Mouse (Mus musculus): ENCODE data around the gene Atp7a. TPM values are rescaled to one million over a fixed set of nuclear protein-coding genes. Genes with fewer than 3 reads are reported as not detected.

The Atp7a gene
- polyA plus RNA-seq, 1 experiment, result 5.0 TPM

- TF ChIP-seq CTCF (conservative IDR thresholded peaks at IDR 0.05; ENCODE audit: insufficient read depth, insufficient read length, low read depth, low read length), result no peak
- TF ChIP-seq POLR2A (IDR thresholded peaks at IDR 0.05; ENCODE audit: low read depth, low read length), result no peak
- no peak overlapping the region for H3K4me3 ChIP-seq (ENCODE audit: insufficient read depth, low read depth, low read length)
- H3K4me1 ChIP-seq (ENCODE audit: control insufficient read depth, insufficient read depth, low read length), result no peaks in the 10 kb centered on the region
- WGBS, result 70% methylated on average over 2 of the region's 2 CpGs
- no peaks in the 10 kb centered on the region for H3K27me3 ChIP-seq (replicated peaks; ENCODE audit: control insufficient read depth, insufficient read depth, low read length)
- H3K36me3 ChIP-seq (ENCODE audit: control insufficient read depth, insufficient read depth, low read length), result no peaks in the 10 kb centered on the region
- no peak for DNase-seq
- H3K27ac ChIP-seq (ENCODE audit: insufficient read depth, low read depth, low read length), result no peak overlapping the region
Measured at GRCm38 (mm10) chrX:106122823-106123222, 95.7 kb downstream of the Atp7a start.

GRCm38 (mm10) chrX:106128283-106128682 is 101.2 kb downstream of the Atp7a start:
- Histone ChIP-seq H3K4me3 (ENCODE audit: insufficient read depth, low read depth, low read length) (no peak overlapping the region), H3K27ac (ENCODE audit: insufficient read depth, low read depth, low read length) (no peak overlapping the region), H3K4me1 (ENCODE audit: control insufficient read depth, insufficient read depth, low read length) (no peaks in the 10 kb centered on the region), H3K27me3 (replicated peaks; ENCODE audit: control insufficient read depth, insufficient read depth, low read length) (no peaks in the 10 kb centered on the region), H3K36me3 (ENCODE audit: control insufficient read depth, insufficient read depth, low read length) (no peaks in the 10 kb centered on the region)
- DNase-seq, result no peak
- TF ChIP-seq CTCF (conservative IDR thresholded peaks at IDR 0.05; ENCODE audit: insufficient read depth, insufficient read length, low read depth, low read length) (no peak), POLR2A (IDR thresholded peaks at IDR 0.05; ENCODE audit: low read depth, low read length) (no peak)
- WGBS, result 34% methylated on average over 6 of the region's 6 CpGs

- H3K4me3 ChIP-seq (ENCODE audit: insufficient read depth, low read depth, low read length), result no peak overlapping the region
- 96% methylated on average over 4 of the region's 4 CpGs for WGBS
- no peaks in the 10 kb centered on the region for H3K4me1 ChIP-seq (ENCODE audit: control insufficient read depth, insufficient read depth, low read length)
- no peaks in the 10 kb centered on the region for H3K27me3 ChIP-seq (replicated peaks; ENCODE audit: control insufficient read depth, insufficient read depth, low read length)
- DNase-seq, result no peak
- no peaks in the 10 kb centered on the region for H3K36me3 ChIP-seq (ENCODE audit: control insufficient read depth, insufficient read depth, low read length)
- H3K27ac ChIP-seq (ENCODE audit: insufficient read depth, low read depth, low read length), result no peak overlapping the region
- no peak for TF ChIP-seq CTCF (conservative IDR thresholded peaks at IDR 0.05; ENCODE audit: insufficient read depth, insufficient read length, low read depth, low read length)
- no peak for TF ChIP-seq POLR2A (IDR thresholded peaks at IDR 0.05; ENCODE audit: low read depth, low read length)
Measured at GRCm38 (mm10) chrX:106129877-106130276, 102.8 kb downstream of the Atp7a start.

- WGBS, result 61% methylated on average over 3 of the region's 3 CpGs
Measured at GRCm38 (mm10) chrX:106134916-106135315, 107.8 kb downstream of the Atp7a start.

GRCm38 (mm10) chrX:106135484-106135883 is 108.4 kb downstream of the Atp7a start:
- no peaks in the 10 kb centered on the region for H3K27me3 ChIP-seq (replicated peaks; ENCODE audit: control insufficient read depth, insufficient read depth, low read length)
- H3K4me3 ChIP-seq (ENCODE audit: insufficient read depth, low read depth, low read length), result no peak overlapping the region
- 74% methylated on average over 4 of the region's 4 CpGs for WGBS
- no peaks in the 10 kb centered on the region for H3K36me3 ChIP-seq (ENCODE audit: control insufficient read depth, insufficient read depth, low read length)
- TF ChIP-seq POLR2A (IDR thresholded peaks at IDR 0.05; ENCODE audit: low read depth, low read length), result no peak
- TF ChIP-seq CTCF (conservative IDR thresholded peaks at IDR 0.05; ENCODE audit: insufficient read depth, insufficient read length, low read depth, low read length), result no peak
- H3K27ac ChIP-seq (ENCODE audit: insufficient read depth, low read depth, low read length), result no peak overlapping the region
- no peaks in the 10 kb centered on the region for H3K4me1 ChIP-seq (ENCODE audit: control insufficient read depth, insufficient read depth, low read length)
- no peak for DNase-seq

More at GRCm38 (mm10) chrX:106134916-106135315, 107.8 kb downstream of the Atp7a start:
- Histone ChIP-seq H3K27me3 (replicated peaks; ENCODE audit: control insufficient read depth, insufficient read depth, low read length) (no peaks in the 10 kb centered on the region), H3K27ac (ENCODE audit: insufficient read depth, low read depth, low read length) (no peak overlapping the region), H3K4me1 (ENCODE audit: control insufficient read depth, insufficient read depth, low read length) (no peaks in the 10 kb centered on the region), H3K4me3 (ENCODE audit: insufficient read depth, low read depth, low read length) (no peak overlapping the region), H3K36me3 (ENCODE audit: control insufficient read depth, insufficient read depth, low read length) (no peaks in the 10 kb centered on the region)
- TF ChIP-seq CTCF (conservative IDR thresholded peaks at IDR 0.05; ENCODE audit: insufficient read depth, insufficient read length, low read depth, low read length), result no peak
- no peak for TF ChIP-seq POLR2A (IDR thresholded peaks at IDR 0.05; ENCODE audit: low read depth, low read length)
- no peak for DNase-seq

- 16% methylated on average over 12 of the region's 12 CpGs for WGBS
- no peak for TF ChIP-seq POLR2A (IDR thresholded peaks at IDR 0.05; ENCODE audit: low read depth, low read length)
- TF ChIP-seq CTCF (conservative IDR thresholded peaks at IDR 0.05; ENCODE audit: insufficient read depth, insufficient read length, low read depth, low read length), result no peak
- H3K4me3 ChIP-seq (ENCODE audit: insufficient read depth, low read depth, low read length), result no peak overlapping the region
Measured at GRCm38 (mm10) chrX:106135916-106136575, 109.0 kb downstream of the Atp7a start.

GRCm38 (mm10) chrX:106139309-106140070 is 112.4 kb downstream of the Atp7a start:
- H3K27ac ChIP-seq (ENCODE audit: insufficient read depth, low read depth, low read length), result no peak overlapping the region
- no peak overlapping the region for H3K4me3 ChIP-seq (ENCODE audit: insufficient read depth, low read depth, low read length)
- H3K4me1 ChIP-seq (ENCODE audit: control insufficient read depth, insufficient read depth, low read length), result no peaks in the 10 kb centered on the region
- TF ChIP-seq CTCF (conservative IDR thresholded peaks at IDR 0.05; ENCODE audit: insufficient read depth, insufficient read length, low read depth, low read length) (no peak), POLR2A (IDR thresholded peaks at IDR 0.05; ENCODE audit: low read depth, low read length) (no peak)
- WGBS, result 78% methylated on average over 13 of the region's 13 CpGs
- H3K36me3 ChIP-seq (ENCODE audit: control insufficient read depth, insufficient read depth, low read length), result no peaks in the 10 kb centered on the region
- peak; percentile 3 for DNase-seq
- no peaks in the 10 kb centered on the region for H3K27me3 ChIP-seq (replicated peaks; ENCODE audit: control insufficient read depth, insufficient read depth, low read length)

More at GRCm38 (mm10) chrX:106135916-106136575, 109.0 kb downstream of the Atp7a start:
- no peaks in the 10 kb centered on the region for H3K4me1 ChIP-seq (ENCODE audit: control insufficient read depth, insufficient read depth, low read length)
- H3K36me3 ChIP-seq (ENCODE audit: control insufficient read depth, insufficient read depth, low read length), result no peaks in the 10 kb centered on the region
- no peaks in the 10 kb centered on the region for H3K27me3 ChIP-seq (replicated peaks; ENCODE audit: control insufficient read depth, insufficient read depth, low read length)
- peak; percentile 5 for DNase-seq
- H3K27ac ChIP-seq (ENCODE audit: insufficient read depth, low read depth, low read length), result no peak overlapping the region
